19 mouse cellular contexts compared by ENCODE assay signal in genomic region chr13:81222377-81222776, GRCm38 (mm10).
DNase-seq lines count a peak whose midpoint lies in the region; ATAC-seq and TF ChIP-seq lines count a peak whose summit lies in the region.
"Had no signal": no experiment of that assay in that cellular context is flagged by ENCODE, and none has a peak within 500 bp of the region (broad histone marks: within the 10 kb centered on the region; RNA-seq: fewer than 3 reads in every experiment).

No protein-coding gene starts in this region.

- H3K4me1 ChIP-seq in stomach, embryonic 15.5 days = no peaks in the 10 kb centered on the region
- H3K4me1 ChIP-seq in stomach, postnatal 0 days (replicated peaks; ENCODE audit: control insufficient read depth, insufficient read depth) = no peaks in the 10 kb centered on the region
- no peaks in the 10 kb centered on the region for H3K4me1 ChIP-seq in intestine, embryonic 16.5 days (ENCODE audit: control insufficient read depth, insufficient read depth, low read length)
- H3K4me1 ChIP-seq: embryonic facial prominence, embryonic 10.5 days; embryonic facial prominence, embryonic 12.5 days; forebrain, embryonic 13.5 days; forebrain, embryonic 15.5 days had no signal

- H3K9me3 ChIP-seq in stomach, embryonic 15.5 days = no peaks in the 10 kb centered on the region
- H3K9me3 ChIP-seq in stomach, postnatal 0 days (ENCODE audit: control insufficient read depth, low read length) = no peaks in the 10 kb centered on the region
- H3K9me3 ChIP-seq in intestine, embryonic 16.5 days (ENCODE audit: control insufficient read depth, low read length) = no peaks in the 10 kb centered on the region
- H3K9me3 ChIP-seq: embryonic facial prominence, embryonic 10.5 days; embryonic facial prominence, embryonic 12.5 days; forebrain, embryonic 13.5 days; forebrain, embryonic 15.5 days had no signal

- no peak overlapping the region for H3K4me2 ChIP-seq in stomach, embryonic 15.5 days
- no peak overlapping the region for H3K4me2 ChIP-seq in stomach, postnatal 0 days (replicated peaks; ENCODE audit: low read depth)
- H3K4me2 ChIP-seq in intestine, embryonic 16.5 days (ENCODE audit: low read depth, low read length) = no peak overlapping the region
- H3K4me2 ChIP-seq: embryonic facial prominence, embryonic 12.5 days; forebrain, embryonic 13.5 days; forebrain, embryonic 15.5 days had no signal

- ATAC-seq in stomach, embryonic 15.5 days (ENCODE audit: insufficient read depth, low FRiP score, low read depth) = peak; percentile 31; the same call in 1 of the 2 replicates
- ATAC-seq in stomach, postnatal 0 days (ENCODE audit: low FRiP score, low TSS enrichment) = no peak
- peak; percentile 81 for ATAC-seq in intestine, embryonic 16.5 days
- ATAC-seq: forebrain, embryonic 13.5 days; forebrain, embryonic 15.5 days had no signal

- no peak overlapping the region for H3K27ac ChIP-seq in stomach, embryonic 15.5 days
- H3K27ac ChIP-seq in stomach, postnatal 0 days (replicated peaks) = no peak overlapping the region
- H3K27ac ChIP-seq in intestine, embryonic 16.5 days (ENCODE audit: low read length) = no peak overlapping the region
- H3K27ac ChIP-seq: embryonic facial prominence, embryonic 10.5 days; embryonic facial prominence, embryonic 12.5 days; forebrain, embryonic 13.5 days; forebrain, embryonic 15.5 days had no signal

- no peak for TF ChIP-seq CTCF in stomach, postnatal 0 days (IDR thresholded peaks at IDR 0.05; ENCODE audit: low read depth)

- H3K36me3 ChIP-seq in stomach, embryonic 15.5 days = no peaks in the 10 kb centered on the region
- H3K36me3 ChIP-seq in stomach, postnatal 0 days (ENCODE audit: control insufficient read depth, insufficient read depth, low read length) = no peaks in the 10 kb centered on the region
- H3K36me3 ChIP-seq in intestine, embryonic 16.5 days (ENCODE audit: control insufficient read depth, insufficient read depth, low read length) = no peaks in the 10 kb centered on the region
- H3K36me3 ChIP-seq: embryonic facial prominence, embryonic 10.5 days; embryonic facial prominence, embryonic 12.5 days; forebrain, embryonic 15.5 days had no signal

- H3K9ac ChIP-seq in stomach, embryonic 15.5 days = no peak overlapping the region
- no peak overlapping the region for H3K9ac ChIP-seq in stomach, postnatal 0 days (ENCODE audit: low read length)
- H3K9ac ChIP-seq in intestine, embryonic 16.5 days (ENCODE audit: low read depth, low read length) = no peak overlapping the region
- H3K9ac ChIP-seq: embryonic facial prominence, embryonic 12.5 days; forebrain, embryonic 13.5 days; forebrain, embryonic 15.5 days had no signal

- no peaks in the 10 kb centered on the region for H3K27me3 ChIP-seq in stomach, embryonic 15.5 days (replicated peaks)
- H3K27me3 ChIP-seq in stomach, postnatal 0 days (ENCODE audit: control insufficient read depth, insufficient read depth, low read length) = no peaks in the 10 kb centered on the region
- H3K27me3 ChIP-seq in intestine, embryonic 16.5 days (replicated peaks; ENCODE audit: control insufficient read depth, insufficient read depth, low read length) = no peaks in the 10 kb centered on the region
- H3K27me3 ChIP-seq: embryonic facial prominence, embryonic 12.5 days; forebrain, embryonic 13.5 days; forebrain, embryonic 15.5 days had no signal

- no peak for TF ChIP-seq EP300 in stomach, postnatal 0 days (optimal IDR thresholded peaks at IDR 0.05)

- DNase-seq in stomach, postnatal 0 days (ENCODE audit: low spot score) = no peak
- DNase-seq in large intestine, adult 2 months (ENCODE audit: low read depth, low spot score) = peak; percentile 47
- no peak for DNase-seq in spleen, postnatal 4 days (ENCODE audit: low spot score in 2 of 2)
- no peak for DNase-seq in lung, postnatal 36 days
- no peak for DNase-seq in kidney, adult 9 months
- DNase-seq: adrenal gland, adult 2 months; adrenal gland, postnatal 10 days; adrenal gland, postnatal 36 days; cerebellum, adult 11-12 months; cerebellum, adult 2 months; cerebellum, adult 9-10 months; cerebellum, postnatal 10 days; cerebellum, postnatal 25 days had no signal

- H3K4me3 ChIP-seq in stomach, embryonic 15.5 days (replicated peaks) = no peak overlapping the region
- no peak overlapping the region for H3K4me3 ChIP-seq in stomach, postnatal 0 days (ENCODE audit: low read depth, low read length)
- H3K4me3 ChIP-seq in intestine, embryonic 16.5 days (ENCODE audit: low read length) = no peak overlapping the region
- H3K4me3 ChIP-seq: embryonic facial prominence, embryonic 10.5 days; embryonic facial prominence, embryonic 12.5 days; forebrain, embryonic 13.5 days; forebrain, embryonic 15.5 days had no signal

- 87% methylated on average over 1 of the region's 1 CpGs for WGBS in stomach, embryonic 15.5 days
- 82% methylated on average over 1 of the region's 1 CpGs for WGBS in stomach, postnatal 0 days
- 72% methylated on average over 1 of the region's 1 CpGs for WGBS in intestine, embryonic 16.5 days
- 49% methylated on average over 1 of the region's 1 CpGs for WGBS in large intestine, adult 2 months
